Mouse (Mus musculus): ENCODE measurements at regions not wholly inside any gene's neighbourhood (a gene's known extent, or its start where the extent isn't known, plus 50 kb on each side); places are given as distances from the start of the nearest gene placed in this dataset.
A peak's percentile ranks its signal among the peaks of the same experiment; 100 is the strongest.

DNA sequence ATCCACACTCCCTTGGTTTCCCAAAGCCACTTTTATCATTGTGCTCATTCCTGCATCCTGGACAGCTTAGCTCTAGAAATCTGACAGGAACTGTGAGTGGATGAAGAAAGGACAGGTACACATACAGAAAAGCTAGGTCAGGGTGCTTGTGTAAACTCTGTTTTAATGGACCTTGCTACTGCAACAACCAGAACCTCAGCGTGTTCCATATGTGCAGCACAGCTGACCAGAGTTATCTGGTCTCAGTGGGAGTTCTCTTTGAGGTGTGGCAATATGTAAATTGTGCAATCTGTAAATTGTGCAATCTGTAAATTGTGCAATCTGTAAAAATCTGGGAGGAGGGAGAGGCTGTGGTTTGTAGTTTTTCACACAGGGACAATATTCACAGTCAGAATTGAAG is 282.4 kb upstream of the Ptprd start:
- WGBS = 9% methylated on average over 1 of the region's 1 CpGs
- Histone ChIP-seq H3K36me3 (ENCODE audit: control insufficient read depth, insufficient read depth, low read length) (no peaks in the 10 kb centered on the region), H3K4me1 (ENCODE audit: control insufficient read depth, insufficient read depth, low read length) (peaks cover 1% of the 10 kb centered on the region; the same call in 1 of the 2 replicates), H3K27ac (replicated peaks; ENCODE audit: insufficient read depth, low read depth, low read length) (no peak overlapping the region), H3K4me3 (ENCODE audit: insufficient read depth, low read depth, low read length) (no peak overlapping the region), H3K9ac (ENCODE audit: low read depth, low read length) (no peak overlapping the region), H3K79me2 (ENCODE audit: control insufficient read depth, insufficient read depth, low read length) (no peaks in the 10 kb centered on the region), H3K27me3 (ENCODE audit: control insufficient read depth, insufficient read depth, low read length) (no peaks in the 10 kb centered on the region)
- TF ChIP-seq POLR2A (IDR thresholded peaks at IDR 0.05; ENCODE audit: extremely low read depth, insufficient read depth, low read length) = no peak
- no peak for TF ChIP-seq CTCF (IDR thresholded peaks at IDR 0.05; ENCODE audit: low read depth, low read length)
- peak; percentile 75 for DNase-seq (ENCODE audit: extremely low read depth, low read depth, low spot score)

DNA sequence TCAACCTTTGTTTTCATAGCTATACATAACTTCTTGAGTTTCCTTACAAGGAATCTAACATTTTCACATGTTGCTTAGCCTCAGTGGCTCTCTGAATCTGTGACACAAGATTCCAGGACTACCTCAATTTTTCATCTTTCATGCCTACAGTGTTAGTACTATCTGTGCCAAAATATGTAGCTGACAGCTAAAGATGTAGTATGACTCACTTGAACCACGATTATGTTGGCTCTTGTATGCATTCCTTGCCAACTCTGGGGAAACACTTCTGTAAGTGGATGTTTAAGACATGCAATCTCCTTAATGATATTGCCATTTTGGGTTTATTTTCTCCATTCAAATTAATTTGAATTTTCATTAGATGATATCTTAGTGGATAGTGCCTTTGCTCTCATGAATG is 254.8 kb upstream of the Ptprd start:
- DNase-seq (ENCODE audit: extremely low read depth, low read depth, low spot score) = no peak
- no peak overlapping the region for H3K27ac ChIP-seq (replicated peaks; ENCODE audit: insufficient read depth, low read depth, low read length)
- TF ChIP-seq CTCF (IDR thresholded peaks at IDR 0.05; ENCODE audit: low read depth, low read length) (no peak), POLR2A (IDR thresholded peaks at IDR 0.05; ENCODE audit: extremely low read depth, insufficient read depth, low read length) (no peak)
- H3K27me3 ChIP-seq (ENCODE audit: control insufficient read depth, insufficient read depth, low read length) = no peaks in the 10 kb centered on the region
- WGBS = 45% methylated on average over 1 of the region's 1 CpGs
- no peaks in the 10 kb centered on the region for H3K4me1 ChIP-seq (ENCODE audit: control insufficient read depth, insufficient read depth, low read length)
- H3K36me3 ChIP-seq (ENCODE audit: control insufficient read depth, insufficient read depth, low read length) = no peaks in the 10 kb centered on the region
- H3K79me2 ChIP-seq (ENCODE audit: control insufficient read depth, insufficient read depth, low read length) = no peaks in the 10 kb centered on the region
- no peak overlapping the region for H3K4me3 ChIP-seq (ENCODE audit: insufficient read depth, low read depth, low read length)
- H3K9ac ChIP-seq (ENCODE audit: low read depth, low read length) = no peak overlapping the region

DNA sequence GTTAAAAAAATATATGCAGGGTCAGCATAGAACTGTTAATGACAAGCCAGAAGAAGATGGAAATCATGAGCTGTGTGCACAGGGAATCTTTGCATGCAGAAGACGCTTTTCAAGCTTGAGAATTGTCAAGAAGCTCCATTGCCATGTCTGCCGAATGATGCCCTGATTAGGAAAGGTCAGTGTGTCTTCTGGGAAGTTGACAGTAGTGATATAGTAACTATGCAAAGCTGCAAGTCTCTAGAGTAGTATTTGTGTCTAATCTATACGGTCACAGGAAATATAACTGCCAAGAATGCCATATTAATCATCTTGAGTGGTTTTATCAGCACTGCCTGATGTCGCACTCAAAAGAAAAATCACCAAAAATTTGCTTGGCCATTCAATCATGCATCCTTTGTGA is 244.5 kb upstream of the Ptprd start:
- Histone ChIP-seq H3K9ac (ENCODE audit: low read depth, low read length) (no peak overlapping the region), H3K79me2 (ENCODE audit: control insufficient read depth, insufficient read depth, low read length) (no peaks in the 10 kb centered on the region), H3K4me3 (ENCODE audit: insufficient read depth, low read depth, low read length) (no peak overlapping the region), H3K36me3 (ENCODE audit: control insufficient read depth, insufficient read depth, low read length) (no peaks in the 10 kb centered on the region), H3K4me1 (ENCODE audit: control insufficient read depth, insufficient read depth, low read length) (no peaks in the 10 kb centered on the region), H3K27ac (replicated peaks; ENCODE audit: insufficient read depth, low read depth, low read length) (no peak overlapping the region), H3K27me3 (ENCODE audit: control insufficient read depth, insufficient read depth, low read length) (no peaks in the 10 kb centered on the region)
- no peak for DNase-seq (ENCODE audit: extremely low read depth, low read depth, low spot score)
- WGBS = 65% methylated on average over 4 of the region's 4 CpGs
- TF ChIP-seq POLR2A (IDR thresholded peaks at IDR 0.05; ENCODE audit: extremely low read depth, insufficient read depth, low read length) = no peak
- no peak for TF ChIP-seq CTCF (IDR thresholded peaks at IDR 0.05; ENCODE audit: low read depth, low read length)

DNA sequence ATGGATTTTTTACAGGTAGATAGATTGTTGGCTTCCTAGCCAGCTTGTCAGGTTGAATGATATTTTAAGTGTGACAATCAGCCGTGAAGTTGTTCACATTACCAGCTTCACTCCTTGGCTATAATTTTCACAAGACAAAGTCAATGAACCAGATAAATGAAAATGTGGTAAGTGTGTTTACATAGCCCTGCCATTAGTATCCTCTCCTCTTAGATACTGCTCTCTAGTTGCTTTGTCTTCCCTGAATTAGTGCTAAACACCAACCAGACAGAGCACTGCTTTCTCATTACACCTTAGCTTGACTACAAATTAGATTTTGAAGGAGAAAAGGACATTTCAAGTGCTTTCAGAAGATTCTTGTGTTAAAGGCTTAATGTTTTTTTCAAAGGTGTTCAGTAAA is 205.4 kb upstream of the Ptprd start:
- WGBS = 83% methylated on average over 1 of the region's 1 CpGs
- Histone ChIP-seq H3K36me3 (ENCODE audit: control insufficient read depth, insufficient read depth, low read length) (no peaks in the 10 kb centered on the region), H3K27me3 (ENCODE audit: control insufficient read depth, insufficient read depth, low read length) (no peaks in the 10 kb centered on the region), H3K9ac (ENCODE audit: low read depth, low read length) (no peak overlapping the region), H3K4me1 (ENCODE audit: control insufficient read depth, insufficient read depth, low read length) (no peaks in the 10 kb centered on the region), H3K27ac (replicated peaks; ENCODE audit: insufficient read depth, low read depth, low read length) (no peak overlapping the region), H3K4me3 (ENCODE audit: insufficient read depth, low read depth, low read length) (no peak overlapping the region), H3K79me2 (ENCODE audit: control insufficient read depth, insufficient read depth, low read length) (no peaks in the 10 kb centered on the region)
- TF ChIP-seq CTCF (IDR thresholded peaks at IDR 0.05; ENCODE audit: low read depth, low read length) (no peak), POLR2A (IDR thresholded peaks at IDR 0.05; ENCODE audit: extremely low read depth, insufficient read depth, low read length) (no peak)
- DNase-seq (ENCODE audit: extremely low read depth, low read depth, low spot score) = no peak

DNA sequence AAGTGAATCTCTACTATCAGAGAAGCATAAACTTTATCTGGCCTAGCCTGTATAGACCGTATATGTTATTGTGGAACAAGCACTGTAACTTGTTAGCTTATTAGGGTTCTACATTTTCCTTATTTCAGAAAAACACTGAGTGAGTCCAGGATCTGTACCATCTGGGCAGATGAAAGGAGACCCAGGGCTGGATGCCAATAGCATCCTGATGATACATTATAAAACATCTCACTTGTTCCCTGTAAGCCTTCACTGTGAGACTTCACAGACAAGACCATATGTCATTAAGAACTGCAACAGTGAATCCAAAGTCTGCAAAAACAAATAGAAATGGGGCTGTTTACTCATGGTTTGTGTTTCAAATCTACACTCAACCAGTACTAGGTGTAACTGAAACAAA is 177.6 kb upstream of the Ptprd start:
- Histone ChIP-seq H3K4me1 (ENCODE audit: control insufficient read depth, insufficient read depth, low read length) (no peaks in the 10 kb centered on the region), H3K9ac (ENCODE audit: low read depth, low read length) (no peak overlapping the region), H3K27ac (replicated peaks; ENCODE audit: insufficient read depth, low read depth, low read length) (no peak overlapping the region), H3K27me3 (ENCODE audit: control insufficient read depth, insufficient read depth, low read length) (no peaks in the 10 kb centered on the region), H3K4me3 (ENCODE audit: insufficient read depth, low read depth, low read length) (no peak overlapping the region), H3K79me2 (ENCODE audit: control insufficient read depth, insufficient read depth, low read length) (no peaks in the 10 kb centered on the region), H3K36me3 (ENCODE audit: control insufficient read depth, insufficient read depth, low read length) (no peaks in the 10 kb centered on the region)
- no peak for DNase-seq (ENCODE audit: extremely low read depth, low read depth, low spot score)
- no peak for TF ChIP-seq POLR2A (IDR thresholded peaks at IDR 0.05; ENCODE audit: extremely low read depth, insufficient read depth, low read length)
- no peak for TF ChIP-seq CTCF (IDR thresholded peaks at IDR 0.05; ENCODE audit: low read depth, low read length)
- WGBS = 85% methylated on average over 1 of the region's 1 CpGs

DNA sequence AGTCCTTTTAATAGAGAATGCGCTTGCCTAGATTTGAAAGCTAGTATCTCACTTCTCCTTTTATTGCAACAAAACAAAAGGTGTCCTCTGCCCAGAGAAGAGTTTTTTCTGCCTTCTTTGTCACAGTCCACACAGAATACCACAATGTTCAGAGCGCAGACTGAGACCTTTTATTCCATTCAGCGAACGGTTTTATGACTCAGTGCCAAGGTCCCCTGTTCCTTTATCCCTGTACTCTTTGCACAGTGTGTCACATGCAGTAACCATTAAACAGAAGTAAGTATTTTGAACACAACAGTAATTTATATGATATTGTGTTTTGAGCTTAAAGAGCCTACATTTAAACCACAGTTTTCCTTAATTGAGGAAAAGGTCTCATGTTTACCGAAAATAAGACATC is 143.4 kb upstream of the Ptprd start:
- 87% methylated on average over 5 of the region's 5 CpGs for WGBS
- DNase-seq (ENCODE audit: extremely low read depth, low read depth, low spot score) = no peak
- no peak overlapping the region for H3K9ac ChIP-seq (ENCODE audit: low read depth, low read length)
- TF ChIP-seq POLR2A (IDR thresholded peaks at IDR 0.05; ENCODE audit: extremely low read depth, insufficient read depth, low read length) (no peak), CTCF (IDR thresholded peaks at IDR 0.05; ENCODE audit: low read depth, low read length) (no peak)
- H3K4me1 ChIP-seq (ENCODE audit: control insufficient read depth, insufficient read depth, low read length) = no peaks in the 10 kb centered on the region
- no peak overlapping the region for H3K27ac ChIP-seq (replicated peaks; ENCODE audit: insufficient read depth, low read depth, low read length)
- H3K4me3 ChIP-seq (ENCODE audit: insufficient read depth, low read depth, low read length) = no peak overlapping the region
- no peaks in the 10 kb centered on the region for H3K27me3 ChIP-seq (ENCODE audit: control insufficient read depth, insufficient read depth, low read length)
- no peaks in the 10 kb centered on the region for H3K36me3 ChIP-seq (ENCODE audit: control insufficient read depth, insufficient read depth, low read length)
- no peaks in the 10 kb centered on the region for H3K79me2 ChIP-seq (ENCODE audit: control insufficient read depth, insufficient read depth, low read length)
